Mouse (Mus musculus): ENCODE results near the gene Cxcr3. TPM values are rescaled to one million over a fixed set of nuclear protein-coding genes. Genes with fewer than 3 reads are reported as not detected.

The Cxcr3 gene
- total and polyA plus RNA-seq, 3 experiments, result not detected

DNA sequence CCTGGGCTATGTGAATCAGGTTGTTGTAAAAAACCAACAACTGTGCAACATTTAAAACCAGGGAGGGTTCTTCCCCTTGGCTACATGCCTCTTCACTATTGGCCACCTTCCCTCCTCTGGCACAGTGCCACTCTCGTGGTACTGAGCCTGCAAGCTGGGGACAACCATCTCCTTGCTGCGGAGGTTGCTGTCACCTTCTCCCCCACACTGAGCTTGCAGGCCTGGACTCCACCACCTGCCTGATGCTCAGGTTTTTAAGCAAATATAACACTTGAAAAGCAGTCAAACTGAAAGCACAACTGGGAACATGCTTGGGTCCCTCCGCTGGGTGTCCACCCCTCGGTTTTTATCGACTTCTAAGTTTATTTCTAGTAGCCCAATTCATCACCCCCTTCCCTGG is 20.4 kb upstream of the Cxcr3 start:
- Histone ChIP-seq H3K27ac (ENCODE audit: insufficient read depth, low read depth) (no peak overlapping the region), H3K4me2 (ENCODE audit: insufficient read depth, low read depth, poor library complexity, severe bottlenecking) (no peak overlapping the region), H3K79me2 (replicated peaks; ENCODE audit: control insufficient read depth, extremely low read depth, insufficient read depth, poor library complexity, severe bottlenecking) (no peaks in the 10 kb centered on the region), H3K9ac (ENCODE audit: insufficient read depth, low read depth) (no peak overlapping the region), H3K27me3 (replicated peaks) (no peaks in the 10 kb centered on the region), H3K9me3 (replicated peaks; ENCODE audit: low read length) (no peaks in the 10 kb centered on the region), H3K4me1 (ENCODE audit: control insufficient read depth in 1 of 2, insufficient read depth in 2 of 2) (peaks cover 0 to 20% of the 10 kb centered on the region in 2 experiments; a peak in 2 of 4 replicates), H3K36me3 (replicated peaks in 1 of 2; ENCODE audit: control insufficient read depth in 1 of 2, insufficient read depth in 1 of 2, low read length in 1 of 2) (no peaks in the 10 kb centered on the region), H3K4me3 (replicated peaks in 1 of 3; ENCODE audit: low read depth in 2 of 3, low read length in 2 of 3, poor library complexity in 1 of 3) (no peak overlapping the region)
- dilution Hi-C loops (cut with MboI; ENCODE audit: extremely low pct_ligation_motif_present, extremely low pct_unique_long_range_greater_than_20kb, low sequenced_read_pairs) (no loop called here), in situ Hi-C loops (cut with MboI; ENCODE audit: low pct_ligation_motif_present, low pct_unique_long_range_greater_than_20kb, low sequenced_read_pairs) (no loop called here)
- TF ChIP-seq POLR2A (IDR thresholded peaks at IDR 0.05; ENCODE audit: low read depth, low read length), result no peak
- peak; percentile 47; the same call in 1 of the 2 replicates for TF ChIP-seq BHLHE40 (IDR thresholded peaks at IDR 0.05; ENCODE audit: low read depth, low read length)
- TF ChIP-seq POLR2AphosphoS2 (IDR thresholded peaks at IDR 0.05; ENCODE audit: low read depth, low read length), result no peak
- peak; percentile 60; the same call in 1 of the 2 replicates for TF ChIP-seq IRF4 (IDR thresholded peaks at IDR 0.05; ENCODE audit: low read depth, low read length)
- 0 out of 2 replicates have a peak, but pooled peaks have one; percentile 17 for TF ChIP-seq EP300 (IDR thresholded peaks at IDR 0.05; ENCODE audit: low read length)
- DNase-seq (ENCODE audit: extremely low read depth), result no peak

DNA sequence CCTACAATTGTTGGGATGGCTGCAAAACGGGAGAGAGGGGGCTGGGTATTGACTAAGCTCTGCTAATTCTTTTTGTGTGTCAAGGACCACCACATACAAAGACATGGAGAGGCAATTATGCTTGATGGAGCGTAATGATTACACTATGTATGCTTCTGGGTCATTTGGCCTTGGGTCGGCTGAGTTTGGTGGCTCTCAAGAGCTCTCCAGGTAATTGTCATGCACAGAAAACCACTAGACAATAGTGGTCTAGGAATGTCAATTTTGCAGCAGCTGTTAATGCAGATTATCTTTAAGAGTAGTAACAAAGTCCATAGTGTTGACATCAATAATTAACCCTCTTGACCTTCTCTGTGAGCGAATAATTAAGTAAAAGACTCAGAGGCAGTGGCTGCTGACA is 16.1 kb upstream of the Cxcr3 start:
- Histone ChIP-seq H3K9ac (ENCODE audit: insufficient read depth, low read depth) (no peak overlapping the region), H3K4me1 (ENCODE audit: control insufficient read depth in 1 of 2, insufficient read depth in 2 of 2) (peaks cover 0 to 16% of the 10 kb centered on the region in 2 experiments; a peak in 2 of 4 replicates), H3K4me3 (replicated peaks in 1 of 3; ENCODE audit: low read depth in 2 of 3, low read length in 2 of 3, poor library complexity in 1 of 3) (no peak overlapping the region), H3K27me3 (replicated peaks) (no peaks in the 10 kb centered on the region), H3K9me3 (replicated peaks; ENCODE audit: low read length) (no peaks in the 10 kb centered on the region), H3K79me2 (replicated peaks; ENCODE audit: control insufficient read depth, extremely low read depth, insufficient read depth, poor library complexity, severe bottlenecking) (no peaks in the 10 kb centered on the region), H3K36me3 (replicated peaks in 1 of 2; ENCODE audit: control insufficient read depth in 1 of 2, insufficient read depth in 1 of 2, low read length in 1 of 2) (no peaks in the 10 kb centered on the region), H3K4me2 (ENCODE audit: insufficient read depth, low read depth, poor library complexity, severe bottlenecking) (no peak overlapping the region), H3K27ac (ENCODE audit: insufficient read depth, low read depth) (no peak overlapping the region)
- dilution Hi-C loops (cut with MboI; ENCODE audit: extremely low pct_ligation_motif_present, extremely low pct_unique_long_range_greater_than_20kb, low sequenced_read_pairs) (no loop called here), in situ Hi-C loops (cut with MboI; ENCODE audit: low pct_ligation_motif_present, low pct_unique_long_range_greater_than_20kb, low sequenced_read_pairs) (no loop called here)
- TF ChIP-seq ETS1 (conservative IDR thresholded peaks at IDR 0.05; ENCODE audit: low read depth, low read length) (no peak), RCOR1 (conservative IDR thresholded peaks at IDR 0.05; ENCODE audit: low read depth, low read length) (no peak), POLR2AphosphoS2 (IDR thresholded peaks at IDR 0.05; ENCODE audit: low read depth, low read length) (no peak), RAD21 (IDR thresholded peaks at IDR 0.05; ENCODE audit: low read depth, low read length) (no peak), JUND (conservative IDR thresholded peaks at IDR 0.05; ENCODE audit: low read depth, low read length) (no peak)
- no peak for DNase-seq (ENCODE audit: extremely low read depth)

DNA sequence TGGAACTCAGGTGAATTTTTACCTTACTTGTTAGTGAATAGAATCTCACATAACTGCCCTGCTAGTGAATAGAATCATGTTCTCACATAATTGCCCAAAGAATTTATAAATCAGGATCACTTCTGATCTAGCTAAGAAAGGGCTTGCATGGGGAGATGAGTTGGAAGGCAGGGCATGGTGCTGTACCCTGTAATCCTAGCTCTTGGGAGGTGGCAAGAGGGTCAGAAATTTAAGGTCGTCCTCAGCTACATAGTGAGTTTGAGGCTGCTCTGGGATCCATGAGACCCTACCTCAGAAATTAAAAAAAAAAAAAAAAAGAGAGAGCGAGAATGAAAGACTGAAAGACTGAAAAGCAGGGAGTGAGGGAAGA is 7.0 kb upstream of the Cxcr3 start:
- H3K4me3 ChIP-seq (replicated peaks in 1 of 3; ENCODE audit: low read depth in 2 of 3, low read length in 2 of 3, poor library complexity in 1 of 3), result no peak overlapping the region
- H3K79me2 ChIP-seq (replicated peaks; ENCODE audit: control insufficient read depth, extremely low read depth, insufficient read depth, poor library complexity, severe bottlenecking), result no peaks in the 10 kb centered on the region
- in situ Hi-C loops (cut with MboI; ENCODE audit: low pct_ligation_motif_present, low pct_unique_long_range_greater_than_20kb, low sequenced_read_pairs), result no loop called here
- no peak for DNase-seq (ENCODE audit: extremely low read depth)
- peaks cover 0 to 21% of the 10 kb centered on the region in 2 experiments; a peak in 2 of 4 replicates for H3K4me1 ChIP-seq (ENCODE audit: control insufficient read depth in 1 of 2, insufficient read depth in 2 of 2)
- no peak overlapping the region for H3K9ac ChIP-seq (ENCODE audit: insufficient read depth, low read depth)
- no peak overlapping the region for H3K27ac ChIP-seq (ENCODE audit: insufficient read depth, low read depth)
- TF ChIP-seq USF2 (conservative IDR thresholded peaks at IDR 0.05; ENCODE audit: low read depth, low read length) (no peak), MYC (IDR thresholded peaks at IDR 0.05; ENCODE audit: low read depth, low read length) (no peak), TBP (conservative IDR thresholded peaks at IDR 0.05; ENCODE audit: low read depth, low read length) (no peak), ELF1 (IDR thresholded peaks at IDR 0.05; ENCODE audit: low read depth, low read length) (no peak), MAX (IDR thresholded peaks at IDR 0.05; ENCODE audit: low read length) (no peak), ZNF384 (IDR thresholded peaks at IDR 0.05; ENCODE audit: low read depth, low read length) (no peak)
- dilution Hi-C loops (cut with MboI; ENCODE audit: extremely low pct_ligation_motif_present, extremely low pct_unique_long_range_greater_than_20kb, low sequenced_read_pairs), result no loop called here
- no peaks in the 10 kb centered on the region for H3K27me3 ChIP-seq (replicated peaks)
- no peaks in the 10 kb centered on the region for H3K9me3 ChIP-seq (replicated peaks; ENCODE audit: low read length)
- no peaks in the 10 kb centered on the region for H3K36me3 ChIP-seq (replicated peaks in 1 of 2; ENCODE audit: control insufficient read depth in 1 of 2, insufficient read depth in 1 of 2, low read length in 1 of 2)
- H3K4me2 ChIP-seq (ENCODE audit: insufficient read depth, low read depth, poor library complexity, severe bottlenecking), result no peak overlapping the region
